Mouse (Mus musculus): ENCODE results near the gene Dnhd1. TPM values are rescaled to one million over a fixed set of nuclear protein-coding genes. Genes with fewer than 3 reads are reported as not detected.
"Not testable (repeated sequence)": the region's sequence is repeated elsewhere in the genome, so short reads cannot be mapped to it uniquely, and the experiment has no call there.

The Dnhd1 gene
- total and polyA plus RNA-seq, 3 experiments = 0.02 to 2.2 (median 2.1) TPM

DNA sequence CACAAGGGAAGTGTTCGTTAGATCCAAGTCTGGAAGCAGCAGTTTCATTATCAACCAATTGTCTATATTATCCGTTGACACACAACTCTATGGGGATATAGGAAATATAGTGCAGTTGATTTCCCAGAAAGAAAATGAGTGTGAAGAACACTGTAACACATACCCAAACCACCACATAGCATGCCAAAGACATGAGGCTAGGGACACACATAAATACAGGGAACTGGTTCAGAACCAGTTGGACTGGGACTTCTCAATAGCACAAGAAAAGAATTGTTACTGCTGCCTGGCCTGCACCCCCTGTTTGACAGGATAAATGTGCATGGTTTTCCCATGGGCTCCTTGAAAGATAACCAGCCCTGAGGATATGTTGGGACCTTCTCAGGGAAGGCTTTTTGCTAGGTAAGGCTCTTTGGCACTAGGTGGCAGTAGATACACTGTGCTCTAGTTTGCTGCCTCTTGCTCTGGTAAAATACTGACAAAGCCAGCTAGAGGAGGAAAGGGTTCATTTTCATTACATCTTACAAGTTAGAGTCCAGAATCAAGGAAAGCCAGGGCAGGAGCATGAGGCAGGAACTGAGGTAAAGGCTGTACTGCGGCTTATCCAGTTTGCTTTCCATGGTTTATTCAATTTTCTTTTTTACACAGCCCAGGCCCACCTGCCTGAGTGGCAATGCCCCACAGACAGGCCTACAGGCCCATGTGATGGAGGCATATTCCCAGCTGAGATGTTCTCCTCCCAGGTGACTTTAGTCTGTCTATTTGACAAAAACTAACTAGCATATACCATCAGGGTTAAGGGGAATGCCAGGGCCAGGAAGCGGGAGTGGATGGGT lies 75.7 kb downstream of the Dnhd1 start:
- H3K4me3 ChIP-seq (ENCODE audit: low read depth, low read length) = no peak overlapping the region
- H3K27me3 ChIP-seq (ENCODE audit: insufficient read depth, low read length) = no peaks in the 10 kb centered on the region
- peak; percentile 45 for DNase-seq (ENCODE audit: low spot score)
- H3K4me1 ChIP-seq (ENCODE audit: insufficient read depth, low read depth, low read length) = peaks cover 3% of the 10 kb centered on the region; the same call in 1 of the 2 replicates
- no peaks in the 10 kb centered on the region for H3K9me3 ChIP-seq (replicated peaks)
- peak; percentile 81 for ATAC-seq (ENCODE audit: extremely low read depth, insufficient number of reproducible peaks, low FRiP score, poor library complexity, severe bottlenecking)
- peaks cover 50% of the 10 kb centered on the region for H3K36me3 ChIP-seq (replicated peaks)
- TF ChIP-seq CTCF (IDR thresholded peaks at IDR 0.05; ENCODE audit: low read depth, low read length) (peak; percentile 38; the same call in 1 of the 2 replicates), TAL1 (conservative IDR thresholded peaks at IDR 0.05; ENCODE audit: low read depth, low read length) (no peak), POLR2AphosphoS5 (IDR thresholded peaks at IDR 0.05; ENCODE audit: insufficient replicate concordance, low read depth, low read length) (no peak), GATA1 (IDR thresholded peaks at IDR 0.05; ENCODE audit: borderline replicate concordance, low read length) (no peak), GATA2 (IDR thresholded peaks at IDR 0.05; ENCODE audit: borderline replicate concordance, low read depth, low read length) (no peak)

DNA sequence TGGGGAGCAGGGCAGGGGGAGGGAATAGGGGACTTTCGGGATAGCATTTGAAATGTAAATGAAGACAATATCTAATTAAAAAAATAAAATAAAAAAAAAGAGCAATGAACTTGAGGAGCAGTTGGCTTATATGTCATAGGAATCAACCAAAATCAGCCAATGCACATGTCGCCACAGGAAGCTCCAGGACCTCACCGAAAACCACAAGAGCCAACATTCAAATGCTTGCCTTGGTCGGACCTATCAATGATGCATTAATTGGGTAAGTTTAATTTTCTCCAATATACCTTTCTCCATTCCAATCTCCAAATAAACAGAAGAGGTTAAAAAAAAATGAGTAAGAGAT lies 76.3 kb downstream of the Dnhd1 start:
- peaks cover 55% of the 10 kb centered on the region for H3K36me3 ChIP-seq (replicated peaks)
- ATAC-seq (ENCODE audit: extremely low read depth, insufficient number of reproducible peaks, low FRiP score, poor library complexity, severe bottlenecking) = no peak
- H3K9me3 ChIP-seq (replicated peaks) = no peaks in the 10 kb centered on the region
- no peak for TF ChIP-seq GATA2 (IDR thresholded peaks at IDR 0.05; ENCODE audit: borderline replicate concordance, low read depth, low read length)
- TF ChIP-seq TAL1 (conservative IDR thresholded peaks at IDR 0.05; ENCODE audit: low read depth, low read length) = no peak
- no peak for TF ChIP-seq GATA1 (IDR thresholded peaks at IDR 0.05; ENCODE audit: borderline replicate concordance, low read length)
- TF ChIP-seq POLR2AphosphoS5 (IDR thresholded peaks at IDR 0.05; ENCODE audit: insufficient replicate concordance, low read depth, low read length) = no peak
- no peak for TF ChIP-seq CTCF (IDR thresholded peaks at IDR 0.05; ENCODE audit: low read depth, low read length)
- peaks cover 3% of the 10 kb centered on the region; the same call in 1 of the 2 replicates for H3K4me1 ChIP-seq (ENCODE audit: insufficient read depth, low read depth, low read length)
- no peak for DNase-seq (ENCODE audit: low spot score)
- H3K4me3 ChIP-seq (ENCODE audit: low read depth, low read length) = no peak overlapping the region
- no peaks in the 10 kb centered on the region for H3K27me3 ChIP-seq (ENCODE audit: insufficient read depth, low read length)

DNA sequence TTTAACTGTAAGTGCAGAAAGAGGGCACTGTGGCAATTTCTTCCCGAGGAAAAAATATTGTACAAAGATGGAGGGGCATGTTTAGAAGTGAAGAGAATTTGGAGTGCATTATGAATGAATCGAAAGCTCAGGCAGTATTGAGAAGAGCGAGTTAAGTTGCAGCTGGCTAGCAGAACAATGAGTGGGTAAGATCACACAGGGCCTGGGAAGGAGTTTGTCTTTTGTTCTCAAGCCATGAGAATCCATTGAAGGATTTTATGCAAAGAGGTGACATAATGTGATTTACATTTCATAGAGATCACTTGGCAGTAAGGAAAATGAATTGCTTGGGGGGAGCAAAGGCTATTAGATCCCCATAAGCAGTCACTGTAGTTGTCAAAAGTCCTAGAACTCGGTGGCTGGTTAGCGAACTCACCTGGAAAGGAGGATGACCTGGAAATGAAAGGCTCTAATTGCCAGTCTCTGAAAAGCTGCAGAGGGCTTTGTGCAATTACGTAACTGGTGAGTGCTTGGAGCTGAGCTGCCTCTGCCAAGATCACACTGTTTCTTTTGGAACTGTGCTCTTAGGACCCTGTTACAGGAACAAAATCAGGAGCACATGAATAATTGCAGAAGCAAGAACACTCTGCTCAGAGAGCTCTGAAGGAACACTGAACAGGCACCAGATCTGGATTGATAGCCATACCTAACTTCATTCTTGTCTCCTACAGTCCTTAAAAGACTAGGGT lies 78.2 kb downstream of the Dnhd1 start:
- Histone ChIP-seq H3K4me1 (ENCODE audit: insufficient read depth, low read depth, low read length) (peaks cover 14% of the 10 kb centered on the region), H3K27me3 (ENCODE audit: insufficient read depth, low read length) (no peaks in the 10 kb centered on the region), H3K4me3 (ENCODE audit: low read depth, low read length) (no peak overlapping the region), H3K9me3 (replicated peaks) (no peaks in the 10 kb centered on the region), H3K36me3 (replicated peaks) (peaks cover 75% of the 10 kb centered on the region)
- TF ChIP-seq POLR2AphosphoS5 (IDR thresholded peaks at IDR 0.05; ENCODE audit: insufficient replicate concordance, low read depth, low read length) (no peak), GATA1 (IDR thresholded peaks at IDR 0.05; ENCODE audit: borderline replicate concordance, low read length) (no peak), CTCF (IDR thresholded peaks at IDR 0.05; ENCODE audit: low read depth, low read length) (no peak), TAL1 (conservative IDR thresholded peaks at IDR 0.05; ENCODE audit: low read depth, low read length) (no peak), GATA2 (IDR thresholded peaks at IDR 0.05; ENCODE audit: borderline replicate concordance, low read depth, low read length) (no peak)
- no peak for ATAC-seq (ENCODE audit: extremely low read depth, insufficient number of reproducible peaks, low FRiP score, poor library complexity, severe bottlenecking)
- no peak for DNase-seq (ENCODE audit: low spot score)

DNA sequence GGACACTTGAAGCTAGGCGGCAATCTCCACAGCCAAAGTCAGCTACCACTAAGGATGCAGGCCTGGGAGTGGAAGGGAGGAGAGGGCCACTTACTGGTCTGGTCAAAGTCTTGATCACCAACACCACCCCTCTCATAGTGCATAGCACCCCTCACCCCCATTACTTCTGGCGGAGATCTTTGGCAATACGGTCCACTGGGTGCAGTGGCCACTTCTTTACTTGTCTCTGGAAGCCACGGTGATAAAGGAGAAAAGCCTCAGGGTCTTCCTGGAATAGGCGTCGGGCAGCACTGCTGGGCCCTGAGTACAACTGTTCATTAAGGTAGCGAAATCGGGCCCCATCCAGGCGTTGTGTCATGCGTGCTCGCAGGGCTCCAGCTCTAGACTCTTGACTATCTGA lies 83.2 kb downstream of the Dnhd1 start:
- DNase-seq (ENCODE audit: low spot score) (no peak), ATAC-seq (ENCODE audit: extremely low read depth, insufficient number of reproducible peaks, low FRiP score, poor library complexity, severe bottlenecking) (no peak)
- no peak overlapping the region; the same call in 1 of the 2 replicates for H3K4me3 ChIP-seq (ENCODE audit: low read depth, low read length)
- H3K36me3 ChIP-seq (replicated peaks) = peaks cover 67% of the 10 kb centered on the region
- no peaks in the 10 kb centered on the region for H3K9me3 ChIP-seq (replicated peaks)
- H3K27me3 ChIP-seq (ENCODE audit: insufficient read depth, low read length) = no peaks in the 10 kb centered on the region
- no peak for TF ChIP-seq TAL1 (conservative IDR thresholded peaks at IDR 0.05; ENCODE audit: low read depth, low read length)
- no peak for TF ChIP-seq CTCF (IDR thresholded peaks at IDR 0.05; ENCODE audit: low read depth, low read length)
- TF ChIP-seq GATA2 (IDR thresholded peaks at IDR 0.05; ENCODE audit: borderline replicate concordance, low read depth, low read length) = no peak
- TF ChIP-seq POLR2AphosphoS5 (IDR thresholded peaks at IDR 0.05; ENCODE audit: insufficient replicate concordance, low read depth, low read length) = no peak
- peaks cover 47% of the 10 kb centered on the region for H3K4me1 ChIP-seq (ENCODE audit: insufficient read depth, low read depth, low read length)

DNA sequence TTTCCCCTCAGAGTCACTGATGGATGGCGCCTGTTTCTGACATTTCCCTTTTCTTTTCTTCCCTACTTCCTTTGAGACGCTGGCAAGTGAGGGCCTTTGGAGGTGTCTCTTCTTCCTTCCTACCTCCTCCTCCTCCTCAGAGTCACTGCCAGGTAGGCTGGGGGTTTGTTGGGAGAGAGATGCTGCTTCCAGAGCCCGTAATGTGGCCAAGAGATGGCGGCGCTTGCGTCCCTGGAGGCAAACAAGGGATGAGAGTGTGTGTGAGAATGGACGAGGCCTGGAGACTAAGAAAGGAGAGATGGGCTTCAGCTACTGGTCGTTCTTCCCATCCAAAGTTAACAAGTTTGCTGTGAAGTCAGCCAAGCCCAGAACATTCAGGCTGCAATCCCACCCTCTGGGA lies 84.2 kb downstream of the Dnhd1 start:
- H3K4me3 ChIP-seq (ENCODE audit: low read depth, low read length) = peak overlapping the region; percentile 3; the same call in 1 of the 2 replicates

DNA sequence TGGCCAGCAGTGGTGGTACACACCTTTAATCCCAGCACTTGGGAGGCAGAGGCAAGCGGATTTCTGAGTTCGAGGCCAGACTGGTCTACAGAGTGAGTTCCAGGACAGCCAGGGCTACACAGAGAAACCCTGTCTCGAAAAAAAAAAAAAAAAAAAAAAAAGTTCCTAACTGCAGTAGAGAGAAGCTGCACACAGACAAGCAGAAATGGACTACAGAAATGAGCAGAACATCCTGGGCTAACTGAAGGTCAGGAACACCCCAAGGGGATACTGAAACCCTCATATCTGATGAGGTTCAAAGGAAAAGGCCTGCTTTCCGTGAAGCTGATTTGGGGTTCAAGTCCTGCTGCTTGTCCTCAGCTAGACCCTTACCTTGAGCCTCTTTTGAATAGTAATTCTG lies 84.8 kb downstream of the Dnhd1 start:
- not testable (repeated sequence) for ATAC-seq (ENCODE audit: extremely low read depth, insufficient number of reproducible peaks, low FRiP score, poor library complexity, severe bottlenecking); H3K9me3 ChIP-seq (replicated peaks); DNase-seq (ENCODE audit: low spot score); H3K27me3 ChIP-seq (ENCODE audit: insufficient read depth, low read length)
- peak overlapping the region; percentile 82 for H3K4me3 ChIP-seq (ENCODE audit: low read depth, low read length)
- peaks cover 66% of the 10 kb centered on the region for H3K36me3 ChIP-seq (replicated peaks)
- H3K4me1 ChIP-seq (ENCODE audit: insufficient read depth, low read depth, low read length) = peaks cover 64% of the 10 kb centered on the region

More for the DNA sequence above, 84.2 kb downstream of the Dnhd1 start:
- H3K4me1 ChIP-seq (ENCODE audit: insufficient read depth, low read depth, low read length) = peaks cover 57% of the 10 kb centered on the region
- no peaks in the 10 kb centered on the region for H3K9me3 ChIP-seq (replicated peaks)
- peaks cover 66% of the 10 kb centered on the region for H3K36me3 ChIP-seq (replicated peaks)
- DNase-seq (ENCODE audit: low spot score) (no peak), ATAC-seq (ENCODE audit: extremely low read depth, insufficient number of reproducible peaks, low FRiP score, poor library complexity, severe bottlenecking) (no peak)
- TF ChIP-seq CTCF (IDR thresholded peaks at IDR 0.05; ENCODE audit: low read depth, low read length) = no peak
- TF ChIP-seq GATA1 (IDR thresholded peaks at IDR 0.05; ENCODE audit: borderline replicate concordance, low read length) = no peak
- TF ChIP-seq GATA2 (IDR thresholded peaks at IDR 0.05; ENCODE audit: borderline replicate concordance, low read depth, low read length) = no peak
- TF ChIP-seq TAL1 (conservative IDR thresholded peaks at IDR 0.05; ENCODE audit: low read depth, low read length) = no peak
- no peak for TF ChIP-seq POLR2AphosphoS5 (IDR thresholded peaks at IDR 0.05; ENCODE audit: insufficient replicate concordance, low read depth, low read length)
- no peaks in the 10 kb centered on the region for H3K27me3 ChIP-seq (ENCODE audit: insufficient read depth, low read length)

All from G1E (cell line).